Mouse (Mus musculus): ENCODE measurements around the gene Akap6.

GRCm38 (mm10) chr12:52950660-52951059 is 251.5 kb downstream of the Akap6 start:
- no peak for TF ChIP-seq CTCF (IDR thresholded peaks at IDR 0.05; ENCODE audit: borderline replicate concordance, extremely low read depth, insufficient read depth, insufficient read length)
- TF ChIP-seq POLR2A (IDR thresholded peaks at IDR 0.05; ENCODE audit: borderline replicate concordance, extremely low read depth, insufficient read depth, insufficient read length, poor library complexity, severe bottlenecking): no peak
